Mouse (Mus musculus): ENCODE results near the gene Zfp62. TPM values are rescaled to one million over a fixed set of nuclear protein-coding genes. Genes with fewer than 3 reads are reported as not detected.

Gene Zfp62
- 16.9 TPM for polyA plus RNA-seq (2014; fragmentation: Illumina TruSeq; extraction: RNeasy Lipid Tissue Mini Kit (QIAGEN cat#74804); ENCODE audit: low read depth, low replicate concordance)

GRCm38 (mm10) chr11:49203129-49203768, at the start of gene Zfp62:
Zfp62 (plus strand) TSS chr11:49203292.

GRCm38 (mm10) chr11:49154077-49154476, 49.0 kb upstream of the Zfp62 start, which contains the start of gene Olfr1394:
Olfr1394 (plus strand) TSS chr11:49154377.

GRCm38 (mm10) chr11:49186955-49187488, 16.1 kb upstream of the Zfp62 start, which contains the start of gene Btnl9:
Btnl9 (minus strand) TSS chr11:49187159.

DNA sequence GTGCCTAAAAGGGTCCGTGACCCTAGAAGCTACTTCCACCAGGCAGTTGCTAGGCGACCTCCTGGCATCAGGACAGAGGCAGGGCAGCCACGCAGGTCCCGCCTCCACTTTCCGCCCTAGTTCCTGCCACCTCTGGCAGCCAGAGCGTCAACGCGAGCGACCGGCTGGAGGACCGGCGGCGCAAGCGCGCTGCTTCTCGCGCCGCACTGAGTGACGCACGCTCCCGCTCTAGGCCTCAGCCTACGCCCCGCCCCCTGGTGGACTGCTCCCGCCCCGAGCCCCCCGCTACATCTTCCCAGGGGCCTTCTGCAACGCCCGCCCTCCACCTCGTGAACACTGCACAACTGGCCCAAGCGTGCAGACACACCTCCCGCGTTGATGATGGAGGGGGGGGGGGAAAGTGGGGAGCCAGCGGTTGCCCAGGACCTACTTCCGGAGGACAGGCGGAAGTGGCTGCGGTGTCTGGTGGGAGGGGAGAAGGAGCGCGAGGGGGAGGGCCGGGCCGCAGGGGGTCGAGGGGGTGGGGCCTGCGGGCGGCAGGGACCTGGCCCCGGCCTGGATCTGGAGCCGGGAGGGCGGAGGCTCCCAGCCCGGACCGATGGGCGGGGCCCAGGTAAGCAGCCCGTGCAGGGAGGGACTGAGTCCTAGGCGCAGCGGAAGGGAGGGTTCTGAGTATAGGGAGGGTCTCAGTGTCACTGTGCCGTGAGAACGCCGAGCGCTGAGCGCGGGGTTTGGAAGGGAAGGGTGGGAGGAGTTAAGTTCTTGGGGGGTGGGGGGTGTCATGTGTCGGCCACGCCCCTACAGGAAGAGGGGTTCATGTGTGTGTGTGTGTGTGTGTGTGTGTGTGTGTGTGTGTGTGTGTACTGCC, 40.9 kb downstream of the Zfp62 start, which contains the start of gene Mgat1:
TSS of gene Mgat1 (plus strand) at position 465 of the 868 bp plus-strand sequence.

Other genes starting within 250 kb of the Zfp62 start
- gene Olfr56, start 224.4 kb upstream of the Zfp62 start, polyA plus RNA-seq (2014; fragmentation: Illumina TruSeq; extraction: RNeasy Lipid Tissue Mini Kit (QIAGEN cat#74804); ENCODE audit: low read depth, low replicate concordance) = 0.92 TPM
- 1.5 TPM for gene 9930111J21Rik1, start 223.9 kb upstream of the Zfp62 start, polyA plus RNA-seq (2014; fragmentation: Illumina TruSeq; extraction: RNeasy Lipid Tissue Mini Kit (QIAGEN cat#74804); ENCODE audit: low read depth, low replicate concordance)
- gene Gm12185, start 211.1 kb upstream of the Zfp62 start, polyA plus RNA-seq (2014; fragmentation: Illumina TruSeq; extraction: RNeasy Lipid Tissue Mini Kit (QIAGEN cat#74804); ENCODE audit: low read depth, low replicate concordance) = 0.30 TPM
- gene Tgtp1, start 209.1 kb upstream of the Zfp62 start, polyA plus RNA-seq (2014; fragmentation: Illumina TruSeq; extraction: RNeasy Lipid Tissue Mini Kit (QIAGEN cat#74804); ENCODE audit: low read depth, low replicate concordance) = 9.5 TPM
- gene 9930111J21Rik2, start 152.1 kb upstream of the Zfp62 start, polyA plus RNA-seq (2014; fragmentation: Illumina TruSeq; extraction: RNeasy Lipid Tissue Mini Kit (QIAGEN cat#74804); ENCODE audit: low read depth, low replicate concordance) = 4.0 TPM
- 14.4 TPM for gene Tgtp2, start 139.1 kb upstream of the Zfp62 start, polyA plus RNA-seq (2014; fragmentation: Illumina TruSeq; extraction: RNeasy Lipid Tissue Mini Kit (QIAGEN cat#74804); ENCODE audit: low read depth, low replicate concordance)
- 10.8 TPM for gene Ifi47, start 126.7 kb upstream of the Zfp62 start, polyA plus RNA-seq (2014; fragmentation: Illumina TruSeq; extraction: RNeasy Lipid Tissue Mini Kit (QIAGEN cat#74804); ENCODE audit: low read depth, low replicate concordance)
- 0.45 TPM for gene Olfr1396, start 88.4 kb upstream of the Zfp62 start, polyA plus RNA-seq (2014; fragmentation: Illumina TruSeq; extraction: RNeasy Lipid Tissue Mini Kit (QIAGEN cat#74804); ENCODE audit: low read depth, low replicate concordance)
- gene Olfr1395, start 61.0 kb upstream of the Zfp62 start, polyA plus RNA-seq (2014; fragmentation: Illumina TruSeq; extraction: RNeasy Lipid Tissue Mini Kit (QIAGEN cat#74804); ENCODE audit: low read depth, low replicate concordance) = not detected
- not detected for gene Olfr1394, start 48.9 kb upstream of the Zfp62 start, polyA plus RNA-seq (2014; fragmentation: Illumina TruSeq; extraction: RNeasy Lipid Tissue Mini Kit (QIAGEN cat#74804); ENCODE audit: low read depth, low replicate concordance)
- 21.1 TPM for gene Btnl9, start 16.1 kb upstream of the Zfp62 start, polyA plus RNA-seq (2014; fragmentation: Illumina TruSeq; extraction: RNeasy Lipid Tissue Mini Kit (QIAGEN cat#74804); ENCODE audit: low read depth, low replicate concordance)
- 47.8 TPM for gene Mgat1, start 40.9 kb downstream of the Zfp62 start, polyA plus RNA-seq (2014; fragmentation: Illumina TruSeq; extraction: RNeasy Lipid Tissue Mini Kit (QIAGEN cat#74804); ENCODE audit: low read depth, low replicate concordance)
- 0.10 TPM for gene Olfr1393, start 75.0 kb downstream of the Zfp62 start, polyA plus RNA-seq (2014; fragmentation: Illumina TruSeq; extraction: RNeasy Lipid Tissue Mini Kit (QIAGEN cat#74804); ENCODE audit: low read depth, low replicate concordance)
- gene Olfr1392, start 82.0 kb downstream of the Zfp62 start, polyA plus RNA-seq (2014; fragmentation: Illumina TruSeq; extraction: RNeasy Lipid Tissue Mini Kit (QIAGEN cat#74804); ENCODE audit: low read depth, low replicate concordance) = 0.11 TPM
- gene Olfr10, start 101.4 kb downstream of the Zfp62 start, polyA plus RNA-seq (2014; fragmentation: Illumina TruSeq; extraction: RNeasy Lipid Tissue Mini Kit (QIAGEN cat#74804); ENCODE audit: low read depth, low replicate concordance) = not detected
- not detected for gene Olfr1391, start 119.5 kb downstream of the Zfp62 start, polyA plus RNA-seq (2014; fragmentation: Illumina TruSeq; extraction: RNeasy Lipid Tissue Mini Kit (QIAGEN cat#74804); ENCODE audit: low read depth, low replicate concordance)
- gene Olfr1390, start 131.9 kb downstream of the Zfp62 start, polyA plus RNA-seq (2014; fragmentation: Illumina TruSeq; extraction: RNeasy Lipid Tissue Mini Kit (QIAGEN cat#74804); ENCODE audit: low read depth, low replicate concordance) = not detected
- not detected for gene Olfr1389, start 219.8 kb downstream of the Zfp62 start, polyA plus RNA-seq (2014; fragmentation: Illumina TruSeq; extraction: RNeasy Lipid Tissue Mini Kit (QIAGEN cat#74804); ENCODE audit: low read depth, low replicate concordance)
- gene Olfr1388, start 233.3 kb downstream of the Zfp62 start, polyA plus RNA-seq (2014; fragmentation: Illumina TruSeq; extraction: RNeasy Lipid Tissue Mini Kit (QIAGEN cat#74804); ENCODE audit: low read depth, low replicate concordance) = 0.10 TPM